Mouse (Mus musculus) skeletal muscle tissue, postnatal 0 days (tissue): ENCODE results near the gene Prr15. TPM values are rescaled to one million over a fixed set of nuclear protein-coding genes. Genes with fewer than 3 reads are reported as not detected.

Source experiments
- polyA plus RNA-seq: library from polyadenylated mRNA; unstranded; fragments of >200 nt; fragmentation: Nextera tagmentation; extraction: Ambion mirVana; gene quantifications from 2 replicates; pipeline ENCODE4 v1.2.1, GENCODE M21; 2015

Gene Prr15
- 0.76 and 1.1 TPM in 2 replicates for polyA plus RNA-seq

DNA sequence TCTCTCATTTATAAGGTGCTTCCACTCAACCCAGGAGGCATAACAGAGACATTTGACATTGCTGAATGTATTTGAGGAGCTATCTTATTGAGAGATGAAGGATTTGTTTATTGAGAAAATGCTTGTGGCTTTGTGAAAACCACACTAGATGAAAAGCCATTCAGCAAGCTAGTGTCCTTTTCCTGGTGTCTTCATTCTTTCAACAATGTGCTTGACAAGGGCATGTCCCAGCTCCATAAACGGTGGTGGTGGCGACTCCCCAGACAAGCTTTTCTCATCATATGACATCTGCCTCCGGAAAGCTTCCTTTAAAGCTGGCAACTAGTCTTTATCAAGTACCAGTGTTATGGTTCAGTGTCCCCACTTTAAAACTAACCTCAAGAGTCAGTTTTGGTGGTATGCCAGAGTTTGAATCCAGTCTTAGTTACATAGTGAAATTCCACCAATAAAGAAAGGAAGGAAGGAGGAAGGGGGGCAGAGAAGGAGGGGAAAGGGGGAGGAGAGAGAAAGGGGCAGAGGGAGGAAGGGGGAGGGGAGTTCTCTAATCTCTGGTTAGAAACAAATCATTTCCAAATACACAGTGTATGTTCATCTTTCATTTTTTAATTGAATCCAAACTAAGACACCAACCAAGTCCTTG, at the start of gene Prr15:
Prr15 (plus strand) TSS at position 590 of the 640 bp plus-strand sequence.

Other genes with a start within 250 kb of the Prr15 start
- 0.84 and 1.0 TPM in 2 replicates for gene Wipf3, start 103.8 kb downstream of the Prr15 start, polyA plus RNA-seq
- 3.4 and 4.2 TPM in 2 replicates for gene Scrn1, start 240.7 kb downstream of the Prr15 start, polyA plus RNA-seq